Mouse (Mus musculus) heart, adult 8-10 months (tissue): ENCODE measurements around the gene Nyx. TPM values are rescaled to one million over a fixed set of nuclear protein-coding genes. Genes with fewer than 3 reads are reported as not detected.
A peak's percentile ranks its signal among the peaks of the same experiment; 100 is the strongest.
"Not testable (repeated sequence)": the region's sequence is repeated elsewhere in the genome, so short reads cannot be mapped to it uniquely, and the experiment has no call there.

Experiments used
- DNase-seq: peaks from one replicate; pipeline ENCODE4 v3.0.0; 2022; ENCODE audit warnings: low spot score
- total RNA-seq, 4 experiments: library from RNA; stranded (reverse); gene quantifications; 2 replicates each; pipeline ENCODE4 v1.2.4; 2022

Nyx gene
- under 1 TPM; 0.16 to 0.38 (median 0.18) TPM for total RNA-seq

GRCm38 (mm10) chrX:13465810-13466209, at the start of gene Nyx:
Gene Nyx (plus strand): TSS chrX:13466110.
- DNase-seq, result no peak

GRCm38 (mm10) chrX:13422047-13422446, 43.9 kb upstream of the Nyx start:
- DNase-seq, result no peak

GRCm38 (mm10) chrX:13431421-13431820, 34.5 kb upstream of the Nyx start:
- no peak for DNase-seq

- not testable (repeated sequence) for DNase-seq
Observed at GRCm38 (mm10) chrX:13436042-13436441, 29.9 kb upstream of the Nyx start.

GRCm38 (mm10) chrX:13456544-13456943, 9.4 kb upstream of the Nyx start:
- not testable (repeated sequence) for DNase-seq

GRCm38 (mm10) chrX:13458766-13459165, 7.1 kb upstream of the Nyx start:
- no peak for DNase-seq

- peak; percentile 88 for DNase-seq
Observed at GRCm38 (mm10) chrX:13461266-13462261, 4.3 kb upstream of the Nyx start.

- no peak for DNase-seq
Observed at GRCm38 (mm10) chrX:13462982-13463517, 2.9 kb upstream of the Nyx start.

GRCm38 (mm10) chrX:13466681-13467080, 771 bp downstream of the Nyx start:
- DNase-seq, result peak; percentile 50

- no peak for DNase-seq
Observed at GRCm38 (mm10) chrX:13467121-13467571, 1.2 kb downstream of the Nyx start.

GRCm38 (mm10) chrX:13469160-13470116, 3.5 kb downstream of the Nyx start:
- peak; percentile 91 for DNase-seq

GRCm38 (mm10) chrX:13471925-13472324, 6.0 kb downstream of the Nyx start:
- no peak for DNase-seq

GRCm38 (mm10) chrX:13472751-13473225, 6.9 kb downstream of the Nyx start:
- no peak for DNase-seq

- no peak for DNase-seq
Observed at GRCm38 (mm10) chrX:13475382-13475781, 9.5 kb downstream of the Nyx start.

GRCm38 (mm10) chrX:13477596-13477995, 11.7 kb downstream of the Nyx start:
- no peak for DNase-seq

- no peak for DNase-seq
Observed at GRCm38 (mm10) chrX:13478298-13478697, 12.4 kb downstream of the Nyx start.

- DNase-seq, result no peak
Observed at GRCm38 (mm10) chrX:13479570-13479969, 13.7 kb downstream of the Nyx start.

- DNase-seq, result no peak
Observed at GRCm38 (mm10) chrX:13482576-13482975, 16.7 kb downstream of the Nyx start.

GRCm38 (mm10) chrX:13484447-13484846, 18.5 kb downstream of the Nyx start:
- no peak for DNase-seq

GRCm38 (mm10) chrX:13489001-13489400, 23.1 kb downstream of the Nyx start:
- no peak for DNase-seq

GRCm38 (mm10) chrX:13489761-13490160, 23.9 kb downstream of the Nyx start:
- no peak for DNase-seq
